In the genomic region with DNA sequence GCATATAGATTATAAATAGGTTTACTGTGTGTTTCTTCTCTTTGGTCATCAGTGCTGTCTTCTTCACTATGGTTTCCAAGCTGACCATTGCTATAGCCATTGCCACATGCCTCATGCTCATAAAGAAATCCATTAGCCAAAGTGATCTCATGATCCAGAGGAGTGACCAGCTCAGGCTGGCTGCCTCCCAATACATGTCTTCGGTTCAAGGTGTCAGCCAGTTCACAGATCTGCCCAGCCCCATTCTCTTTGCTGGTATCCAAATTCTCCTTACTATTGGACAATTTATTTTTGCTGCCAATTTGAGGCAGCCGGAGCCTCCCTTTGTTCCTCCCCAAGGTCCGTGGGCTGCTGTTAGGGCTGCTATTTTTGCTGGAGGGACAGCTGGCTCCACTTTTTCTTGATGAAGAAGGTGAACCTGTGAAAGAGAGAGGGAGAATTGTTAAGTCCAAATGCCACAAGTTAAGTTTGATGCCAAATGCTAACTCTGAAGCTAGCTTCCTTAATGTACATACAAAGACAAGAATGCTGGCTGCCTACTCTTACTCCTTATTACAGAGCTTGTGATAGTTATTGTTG, we compare ENCODE assay signal across 29 mouse cellular contexts. TPM values are rescaled to one million over a fixed set of nuclear protein-coding genes. Genes with fewer than 3 reads are reported as not detected.
DNase-seq lines count a peak whose midpoint lies in the region; ATAC-seq lines count a peak whose summit lies in the region.
"Had no signal": no experiment of that assay in that cellular context is flagged by ENCODE, and none has a peak within 500 bp of the region (broad histone marks: within the 10 kb centered on the region; RNA-seq: fewer than 3 reads in every experiment).

No protein-coding gene starts in this region.

- WGBS in heart, embryonic 11.5 days (ENCODE audit: insufficient replicate concordance) = 89% methylated on average over 3 of the region's 3 CpGs

- H3K27ac ChIP-seq in heart, embryonic 11.5 days (ENCODE audit: low read depth, low read length) = no peak overlapping the region
- H3K27ac ChIP-seq: heart, adult 2 months; kidney, embryonic 15.5 days; limb, embryonic 13.5 days; lung, embryonic 15.5 days; midbrain, embryonic 12.5 days; neural tube, embryonic 13.5 days had no signal

- no peaks in the 10 kb centered on the region for H3K9me3 ChIP-seq in heart, embryonic 11.5 days (replicated peaks; ENCODE audit: control insufficient read depth, low read length)
- H3K9me3 ChIP-seq: kidney, embryonic 15.5 days; limb, embryonic 13.5 days; lung, embryonic 15.5 days; megakaryocyte, embryonic 14.5 days; midbrain, embryonic 12.5 days; neural tube, embryonic 13.5 days had no signal

- H3K4me1 ChIP-seq in heart, embryonic 11.5 days (ENCODE audit: control insufficient read depth, insufficient read depth, low read length) = no peaks in the 10 kb centered on the region
- H3K4me1 ChIP-seq: kidney, embryonic 15.5 days; limb, embryonic 13.5 days; lung, embryonic 15.5 days; megakaryocyte, embryonic 14.5 days; midbrain, embryonic 12.5 days; neural tube, embryonic 13.5 days had no signal

- H3K27me3 ChIP-seq in heart, embryonic 11.5 days (ENCODE audit: control insufficient read depth, insufficient read depth, low read length) = no peaks in the 10 kb centered on the region
- H3K27me3 ChIP-seq: kidney, embryonic 15.5 days; limb, embryonic 13.5 days; lung, embryonic 15.5 days; megakaryocyte, embryonic 14.5 days; midbrain, embryonic 12.5 days; neural tube, embryonic 13.5 days; Patski had no signal

- H3K36me3 ChIP-seq in heart, embryonic 11.5 days (ENCODE audit: control insufficient read depth, insufficient read depth, low read length) = peaks cover 14% of the 10 kb centered on the region

- no peak overlapping the region for H3K4me2 ChIP-seq in heart, embryonic 11.5 days
- H3K4me2 ChIP-seq: kidney, embryonic 15.5 days; limb, embryonic 13.5 days; liver, embryonic 11.5 days; lung, embryonic 15.5 days; midbrain, embryonic 12.5 days; neural tube, embryonic 13.5 days had no signal

- no peak overlapping the region for H3K4me3 ChIP-seq in heart, embryonic 11.5 days (ENCODE audit: low read depth, low read length)
- H3K4me3 ChIP-seq: heart, adult 2 months; kidney, embryonic 15.5 days; limb, embryonic 13.5 days; lung, embryonic 15.5 days; megakaryocyte, embryonic 14.5 days; midbrain, embryonic 12.5 days; neural tube, embryonic 13.5 days had no signal

- no peak for ATAC-seq in heart, embryonic 11.5 days (replicated peaks; ENCODE audit: insufficient number of reproducible peaks, low FRiP score, low TSS enrichment)
- ATAC-seq: forebrain, embryonic 14.5 days; hindbrain, embryonic 16.5 days; Patski had no signal

- DNase-seq in heart, adult 11 months = peak; percentile 92
- peak; percentile 32 for DNase-seq in left cerebral cortex, adult 11 months (ENCODE audit: low spot score)
- DNase-seq in left cerebral cortex, postnatal 4 days = no peak
- DNase-seq in right cerebral cortex, adult 2 months (ENCODE audit: low spot score in 2 of 2) = peak; percentile 44 to 55
- no peak for DNase-seq in right cerebral cortex, postnatal 14 days
- DNase-seq in urinary bladder, adult 18-20 months (ENCODE audit: low spot score in 2 of 2) = no peak
- DNase-seq: adrenal gland, postnatal 10 days; cerebellum, adult 11 months; cerebellum, adult 9-10 months; cerebellum, postnatal 36 days; gastrocnemius, postnatal 10 days; kidney, adult 18-20 months; kidney, postnatal 25 days; lung, postnatal 4 days; thymus, postnatal 4 days had no signal

- no peak overlapping the region for H3K9ac ChIP-seq in heart, embryonic 11.5 days (ENCODE audit: low read depth, low read length)
- H3K9ac ChIP-seq: kidney, embryonic 15.5 days; limb, embryonic 13.5 days; lung, embryonic 15.5 days; midbrain, embryonic 12.5 days; neural tube, embryonic 13.5 days had no signal

- intact Hi-C loops in left cerebral cortex, postnatal 4 days (cut with DNase I) = no loop called here

RNA-seq across cellular contexts. Expression of a gene that starts 30.8 kb away (rescaled TPM):
- 11.4 TPM in 2 replicates for polyA plus RNA-seq in heart, embryonic 11.5 days (2014; fragmentation: Nextera tagmentation; extraction: Ambion mirVana)
- 10 to 100 TPM; 21.7 to 23.2 TPM for total RNA-seq in left cerebral cortex, postnatal 4 days (2021)
- total RNA-seq: MEL had no signal
- polyA plus RNA-seq: liver, embryonic 16.5 days; Patski had no signal

Comparison
In these comparisons a context has a peak if more than half of its experiments do, and no peak if none do; other contexts are left out.
1. DNase-seq: peak in heart, adult 11 months (single experiment), left cerebral cortex, adult 11 months (single experiment) and right cerebral cortex, adult 2 months (2 of 2); none in left cerebral cortex, postnatal 4 days (single experiment), right cerebral cortex, postnatal 14 days (single experiment) and urinary bladder, adult 18-20 months (0 of 2).